Mouse (Mus musculus) right cerebral cortex, adult 18-20 months (tissue): ENCODE measurements at regions not wholly inside any gene's neighbourhood (a gene's known extent, or its start where the extent isn't known, plus 50 kb on each side); places are given as distances from the start of the nearest gene placed in this dataset.
"Not testable (repeated sequence)": the region's sequence is repeated elsewhere in the genome, so short reads cannot be mapped to it uniquely, and the experiment has no call there.

ENCODE experiments used
- DNase-seq: peaks from one replicate; pipeline ENCODE4 v3.0.0; 2022; ENCODE audit warnings: mixed read lengths

- no peak for DNase-seq
Observed at GRCm38 (mm10) chr5:4248422-4248821, 56.3 kb downstream of the Mterf1b start.

- DNase-seq: not testable (repeated sequence)
Observed at GRCm38 (mm10) chr5:4254280-4254679, 62.1 kb downstream of the Mterf1b start.

- DNase-seq: no peak
Observed at GRCm38 (mm10) chr5:4257048-4257750, 65.0 kb downstream of the Mterf1b start.

- DNase-seq: no peak
Observed at GRCm38 (mm10) chr5:4259260-4259659, 67.1 kb downstream of the Mterf1b start.

GRCm38 (mm10) chr5:4262666-4263065, 70.5 kb downstream of the Mterf1b start:
- DNase-seq: no peak

GRCm38 (mm10) chr5:4263560-4264160, 71.5 kb downstream of the Mterf1b start:
- DNase-seq: peak; percentile 15

- DNase-seq: no peak
Observed at GRCm38 (mm10) chr5:4267717-4268116, 75.5 kb downstream of the Mterf1b start.

GRCm38 (mm10) chr5:4273001-4273400, 80.8 kb downstream of the Mterf1b start:
- no peak for DNase-seq

- no peak for DNase-seq
Observed at GRCm38 (mm10) chr5:4303616-4304015, 111.4 kb downstream of the Mterf1b start.

GRCm38 (mm10) chr5:4304201-4304600, 112.0 kb downstream of the Mterf1b start:
- DNase-seq: no peak

GRCm38 (mm10) chr5:4308514-4308913, 116.3 kb downstream of the Mterf1b start:
- no peak for DNase-seq

GRCm38 (mm10) chr5:4311169-4311568, 119.0 kb downstream of the Mterf1b start:
- no peak for DNase-seq

GRCm38 (mm10) chr5:4311599-4311998, 119.4 kb downstream of the Mterf1b start:
- DNase-seq: no peak

- no peak for DNase-seq
Observed at GRCm38 (mm10) chr5:4312675-4313074, 120.5 kb downstream of the Mterf1b start.

GRCm38 (mm10) chr5:4322634-4323386, 130.6 kb downstream of the Mterf1b start:
- no peak for DNase-seq

- DNase-seq: no peak
Observed at GRCm38 (mm10) chr5:4323387-4323704, 131.2 kb downstream of the Mterf1b start.

GRCm38 (mm10) chr5:4325813-4326212, 133.6 kb downstream of the Mterf1b start:
- no peak for DNase-seq

- no peak for DNase-seq
Observed at GRCm38 (mm10) chr5:4326309-4327014, 134.3 kb downstream of the Mterf1b start.

- no peak for DNase-seq
Observed at GRCm38 (mm10) chr5:4335683-4336082, 143.5 kb downstream of the Mterf1b start.

GRCm38 (mm10) chr5:4341956-4342355, 149.8 kb downstream of the Mterf1b start:
- DNase-seq: no peak

GRCm38 (mm10) chr5:4344458-4344857, 152.3 kb downstream of the Mterf1b start:
- no peak for DNase-seq

GRCm38 (mm10) chr5:4348334-4348733, 156.2 kb downstream of the Mterf1b start:
- no peak for DNase-seq

GRCm38 (mm10) chr5:4349943-4350342, 157.8 kb downstream of the Mterf1b start:
- DNase-seq: no peak
